Mouse (Mus musculus): ENCODE data around the gene Vmn1r170. TPM values are rescaled to one million over a fixed set of nuclear protein-coding genes. Genes with fewer than 3 reads are reported as not detected.
"Not testable (repeated sequence)": the region's sequence is repeated elsewhere in the genome, so short reads cannot be mapped to it uniquely, and the experiment has no call there.

Gene Vmn1r170
- polyA plus RNA-seq (2012; rRNA removed) = not detected in 2 replicates

- not testable (repeated sequence) for H3K4me3 ChIP-seq (replicated peaks; ENCODE audit: extremely low read depth, low read depth, low read length); H3K4me1 ChIP-seq (ENCODE audit: control insufficient read depth, insufficient read depth, low read length); DNase-seq
- 15% methylated on average over 1 of the region's 1 CpGs for WGBS
These were observed at the start of gene Vmn1r170 for GRCm38 (mm10) chr7:23605875-23606274. Gene Vmn1r170, plus strand, starts transcription at chr7:23606175.

GRCm38 (mm10) chr7:23575226-23575625 lies 30.7 kb upstream of the Vmn1r170 start, which contains the start of gene Vmn1r169:
Gene Vmn1r169, plus strand, starts transcription at chr7:23575526.
- DNase-seq; H3K4me1 ChIP-seq (ENCODE audit: control insufficient read depth, insufficient read depth, low read length); H3K4me3 ChIP-seq (replicated peaks; ENCODE audit: extremely low read depth, low read depth, low read length): not testable (repeated sequence)
- WGBS = 65% methylated on average over 1 of the region's 2 CpGs

GRCm38 (mm10) chr7:23630422-23630821 lies 24.4 kb downstream of the Vmn1r170 start, which contains the start of gene Vmn1r171:
Gene Vmn1r171, plus strand, starts transcription at chr7:23630722.
- TF ChIP-seq POLR2A (IDR thresholded peaks at IDR 0.05; ENCODE audit: borderline replicate concordance, extremely low read depth, low read depth, low read length) (no peak), CTCF (IDR thresholded peaks at IDR 0.05; ENCODE audit: insufficient read depth, low read length) (no peak)
- Histone ChIP-seq H3K4me1 (ENCODE audit: control insufficient read depth, insufficient read depth, low read length) (no peaks in the 10 kb centered on the region), H3K4me3 (replicated peaks; ENCODE audit: extremely low read depth, low read depth, low read length) (no peak within 1 kb of the TSS)
- no peak for DNase-seq

Other genes with a start within 250 kb of the Vmn1r170 start
- gene Nlrp5, start 220.3 kb upstream of the Vmn1r170 start, polyA plus RNA-seq (2012; rRNA removed) = not detected in 2 replicates
- not detected in 2 replicates for gene Vmn1r167, start 99.0 kb upstream of the Vmn1r170 start, polyA plus RNA-seq (2012; rRNA removed)
- gene Vmn1r168, start 66.4 kb upstream of the Vmn1r170 start, polyA plus RNA-seq (2012; rRNA removed) = not detected in 2 replicates
- not detected in 2 replicates for gene Vmn1r169, start 30.6 kb upstream of the Vmn1r170 start, polyA plus RNA-seq (2012; rRNA removed)
- not detected in 2 replicates for gene Vmn1r171, start 24.5 kb downstream of the Vmn1r170 start, polyA plus RNA-seq (2012; rRNA removed)
- gene Vmn1r172, start 52.1 kb downstream of the Vmn1r170 start, polyA plus RNA-seq (2012; rRNA removed) = not detected in 2 replicates
- gene Vmn1r173, start 94.5 kb downstream of the Vmn1r170 start, polyA plus RNA-seq (2012; rRNA removed) = not detected in 2 replicates
- gene Vmn1r174, start 146.1 kb downstream of the Vmn1r170 start, polyA plus RNA-seq (2012; rRNA removed) = not detected in 2 replicates
- gene Vmn1r175, start 204.5 kb downstream of the Vmn1r170 start, polyA plus RNA-seq (2012; rRNA removed) = not detected in 2 replicates
- not detected in 2 replicates for gene Vmn1r176, start 231.2 kb downstream of the Vmn1r170 start, polyA plus RNA-seq (2012; rRNA removed)

Measured in lung, adult 2 months (tissue).